Mouse (Mus musculus) layer of hippocampus, adult 11-12 months (tissue): ENCODE measurements at regions not wholly inside any gene's neighbourhood (a gene's known extent, or its start where the extent isn't known, plus 50 kb on each side); places are given as distances from the start of the nearest gene placed in this dataset.

Experiments
- DNase-seq: peaks from one replicate; pipeline ENCODE4 v3.0.0; 2022; ENCODE audit warnings: low spot score

GRCm38 (mm10) chr15:67048621-67049020 lies 547.9 kb upstream of the Lrrc6 start:
- no peak for DNase-seq

GRCm38 (mm10) chr15:67048148-67048547 lies 547.4 kb upstream of the Lrrc6 start:
- no peak for DNase-seq

GRCm38 (mm10) chr15:67045920-67046804 lies 545.5 kb upstream of the Lrrc6 start:
- no peak for DNase-seq

- no peak for DNase-seq
Measured at GRCm38 (mm10) chr15:67045329-67045728, 544.6 kb upstream of the Lrrc6 start.

- DNase-seq, result no peak
Measured at GRCm38 (mm10) chr15:67044806-67045205, 544.1 kb upstream of the Lrrc6 start.

- no peak for DNase-seq
Measured at GRCm38 (mm10) chr15:67042131-67042530, 541.4 kb upstream of the Lrrc6 start.

- DNase-seq, result no peak
Measured at GRCm38 (mm10) chr15:67040229-67040628, 539.5 kb upstream of the Lrrc6 start.

GRCm38 (mm10) chr15:67039421-67039907 lies 538.8 kb upstream of the Lrrc6 start:
- no peak for DNase-seq

- no peak for DNase-seq
Measured at GRCm38 (mm10) chr15:67037647-67038046, 536.9 kb upstream of the Lrrc6 start.

- no peak for DNase-seq
Measured at GRCm38 (mm10) chr15:67036341-67036740, 535.6 kb upstream of the Lrrc6 start.

GRCm38 (mm10) chr15:67033936-67034335 lies 533.2 kb upstream of the Lrrc6 start:
- no peak for DNase-seq

GRCm38 (mm10) chr15:67031866-67032526 lies 531.3 kb upstream of the Lrrc6 start:
- peak; percentile 36 for DNase-seq

GRCm38 (mm10) chr15:67030975-67031374 lies 530.3 kb upstream of the Lrrc6 start:
- DNase-seq, result no peak

GRCm38 (mm10) chr15:67028161-67028560 lies 527.5 kb upstream of the Lrrc6 start:
- DNase-seq, result no peak

- no peak for DNase-seq
Measured at GRCm38 (mm10) chr15:67027751-67028150, 527.0 kb upstream of the Lrrc6 start.

- no peak for DNase-seq
Measured at GRCm38 (mm10) chr15:67025746-67026145, 525.0 kb upstream of the Lrrc6 start.

- no peak for DNase-seq
Measured at GRCm38 (mm10) chr15:67024386-67024785, 523.7 kb upstream of the Lrrc6 start.

GRCm38 (mm10) chr15:67023081-67023480 lies 522.4 kb upstream of the Lrrc6 start:
- no peak for DNase-seq

- no peak for DNase-seq
Measured at GRCm38 (mm10) chr15:67021391-67021790, 520.7 kb upstream of the Lrrc6 start.

- no peak for DNase-seq
Measured at GRCm38 (mm10) chr15:67019891-67020290, 519.2 kb upstream of the Lrrc6 start.

GRCm38 (mm10) chr15:67019194-67019661 lies 518.5 kb upstream of the Lrrc6 start:
- DNase-seq, result no peak
